Mouse (Mus musculus): ENCODE measurements around the gene Ebpl. TPM values are rescaled to one million over a fixed set of nuclear protein-coding genes. Genes with fewer than 3 reads are reported as not detected.
A peak's percentile ranks its signal among the peaks of the same experiment; 100 is the strongest.

Ebpl gene
- 2.9 TPM in 1 of 2 replicates, not detected in the other for total RNA-seq (2015; ENCODE audit: low replicate concordance)
- 0.26 and 0.30 TPM in 2 replicates for total RNA-seq (2017; ENCODE audit: low replicate concordance)

DNA sequence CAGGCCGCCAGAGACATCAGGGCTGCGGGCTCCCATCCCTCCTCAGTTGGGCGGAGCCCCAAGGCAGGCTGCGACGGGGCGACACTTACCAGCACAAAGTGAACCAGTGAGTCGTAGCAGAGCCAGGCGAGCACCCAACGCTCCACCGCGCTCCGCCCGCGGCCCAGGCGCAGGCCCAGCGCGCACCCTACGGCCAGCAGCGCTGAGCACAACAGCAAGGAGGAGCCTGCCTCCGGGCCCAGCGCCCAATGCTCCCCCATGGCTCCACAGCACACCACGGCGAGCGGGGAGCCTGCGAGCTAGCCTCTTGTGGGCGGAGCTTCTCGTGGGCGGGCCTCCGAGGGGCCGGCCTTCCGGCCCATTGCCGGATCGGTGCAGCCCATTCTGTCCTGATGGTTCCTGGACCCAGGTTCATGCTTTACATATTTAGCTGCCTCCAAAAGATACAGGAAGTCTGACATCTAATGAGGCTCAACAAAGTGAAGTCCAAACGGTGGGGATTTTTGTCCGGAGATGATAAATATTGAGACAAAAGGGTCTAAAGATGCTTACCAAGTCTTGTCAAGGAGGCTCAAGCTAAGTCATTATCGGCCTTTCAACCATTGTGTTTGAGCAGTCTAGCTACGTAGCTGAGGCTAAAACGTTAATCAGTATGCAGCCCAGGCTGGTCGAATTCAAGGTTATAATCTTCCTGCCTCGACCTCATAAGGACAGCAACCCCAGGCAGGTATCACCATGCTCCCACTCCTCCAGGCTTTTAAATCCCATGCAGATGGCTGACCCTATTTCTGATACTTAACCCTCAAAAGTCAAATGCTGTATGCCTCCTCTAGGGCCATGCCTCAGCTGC lies at the start of gene Ebpl:
TSS of gene Ebpl (minus strand) at position 309 of the 850 bp plus-strand sequence.
- peak; percentile 97 for ATAC-seq (replicated peaks; ENCODE audit: low FRiP score, poor library complexity, severe bottlenecking)

DNA sequence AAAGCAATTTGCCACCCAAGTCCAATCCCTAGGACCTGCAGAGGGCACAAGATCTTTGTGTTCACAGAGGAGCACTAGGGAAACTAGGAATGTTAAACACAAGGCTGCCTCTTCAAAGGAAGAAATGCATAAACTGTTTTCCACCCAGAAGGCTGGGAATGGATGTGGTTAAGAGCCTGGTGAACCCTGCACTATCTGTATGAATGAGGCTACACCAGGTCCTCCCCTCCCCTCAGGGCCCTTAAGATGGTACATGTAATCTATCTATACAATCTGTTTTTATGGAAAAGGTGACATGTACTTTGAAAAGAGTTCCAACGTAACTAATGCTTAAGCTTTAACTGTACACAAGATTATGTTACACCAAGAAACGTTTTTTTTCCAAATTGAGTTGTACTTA lies 49.8 kb upstream of the Ebpl start:
- no peak for ATAC-seq (replicated peaks; ENCODE audit: low FRiP score, poor library complexity, severe bottlenecking)

DNA sequence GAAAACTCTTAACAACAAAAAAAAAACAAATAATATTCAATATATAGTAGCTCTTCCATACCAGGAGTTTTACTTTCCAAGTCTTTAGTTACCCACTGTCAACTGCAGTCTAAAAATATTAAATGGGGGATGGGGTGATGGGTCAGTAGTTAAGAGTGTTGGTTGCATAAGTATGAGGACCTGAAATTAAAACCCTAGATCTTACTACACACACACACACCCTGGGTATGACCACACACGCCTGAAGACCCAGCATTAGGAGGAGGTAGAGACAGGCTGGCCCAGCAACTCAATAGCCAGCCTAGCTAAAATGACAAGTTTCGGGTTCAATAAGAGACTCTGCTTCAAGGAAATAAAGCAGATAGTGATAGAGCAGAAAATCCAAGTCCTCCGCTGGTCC lies 46.8 kb upstream of the Ebpl start:
- no peak for ATAC-seq (replicated peaks; ENCODE audit: low FRiP score, poor library complexity, severe bottlenecking)

DNA sequence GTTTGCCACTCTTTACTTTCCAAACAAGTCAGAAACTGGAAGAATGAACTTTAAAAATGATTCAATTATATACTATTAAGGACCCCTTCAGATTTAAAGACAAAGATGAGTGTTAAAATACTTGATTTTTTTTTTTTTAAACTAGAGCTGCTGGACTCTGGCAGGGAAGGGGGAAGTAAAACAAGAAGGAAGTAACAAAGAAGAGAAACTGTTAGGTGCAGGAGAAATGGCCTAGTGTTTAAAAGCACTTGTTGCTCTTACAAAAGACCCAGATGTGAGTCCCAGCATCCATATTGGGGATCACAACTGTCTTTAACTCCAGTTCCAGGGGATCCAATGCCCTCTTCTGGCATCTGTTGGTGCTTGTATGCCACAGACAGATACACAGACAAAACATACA lies 45.5 kb upstream of the Ebpl start:
- ATAC-seq (replicated peaks; ENCODE audit: low FRiP score, poor library complexity, severe bottlenecking) = no peak

DNA sequence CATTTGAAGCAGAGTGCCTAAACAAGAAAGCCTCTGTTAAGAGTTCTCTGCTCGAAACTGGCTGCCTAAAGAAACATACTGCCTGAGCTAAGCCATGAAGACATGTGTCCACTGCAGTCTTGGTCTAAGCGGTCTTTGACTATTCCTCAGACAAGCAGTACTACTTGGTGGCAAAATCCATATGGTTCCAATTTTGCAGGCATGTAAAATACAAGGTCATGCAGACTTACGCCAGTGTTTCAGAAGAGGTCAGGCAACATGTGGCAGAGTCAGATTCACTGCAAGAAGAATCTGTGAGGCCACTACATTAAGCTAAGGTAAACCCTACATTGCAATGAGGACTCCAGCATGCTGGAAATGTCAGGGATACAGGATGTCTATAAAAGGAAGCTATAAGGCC lies 44.7 kb upstream of the Ebpl start:
- ATAC-seq (replicated peaks; ENCODE audit: low FRiP score, poor library complexity, severe bottlenecking) = no peak

DNA sequence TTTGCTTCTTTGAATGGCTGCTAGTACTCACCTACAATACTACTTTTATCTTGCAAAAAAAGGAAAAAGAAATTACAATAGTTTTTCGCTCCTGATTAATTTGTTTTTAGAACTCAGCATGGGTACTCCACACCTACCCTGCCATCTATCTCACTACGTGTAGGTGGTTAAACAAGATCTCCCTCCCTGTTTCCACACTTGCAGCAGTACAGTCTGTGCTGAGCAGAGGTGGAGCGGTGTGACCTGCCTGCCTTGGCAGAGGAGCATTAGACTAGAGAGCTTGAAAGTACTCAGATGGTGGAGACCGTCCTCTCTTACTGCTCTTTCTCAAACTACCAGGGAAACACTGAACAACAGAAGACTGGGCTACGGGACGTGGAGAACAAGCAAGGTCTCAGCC lies 34.5 kb upstream of the Ebpl start:
- no peak for ATAC-seq (replicated peaks; ENCODE audit: low FRiP score, poor library complexity, severe bottlenecking)

DNA sequence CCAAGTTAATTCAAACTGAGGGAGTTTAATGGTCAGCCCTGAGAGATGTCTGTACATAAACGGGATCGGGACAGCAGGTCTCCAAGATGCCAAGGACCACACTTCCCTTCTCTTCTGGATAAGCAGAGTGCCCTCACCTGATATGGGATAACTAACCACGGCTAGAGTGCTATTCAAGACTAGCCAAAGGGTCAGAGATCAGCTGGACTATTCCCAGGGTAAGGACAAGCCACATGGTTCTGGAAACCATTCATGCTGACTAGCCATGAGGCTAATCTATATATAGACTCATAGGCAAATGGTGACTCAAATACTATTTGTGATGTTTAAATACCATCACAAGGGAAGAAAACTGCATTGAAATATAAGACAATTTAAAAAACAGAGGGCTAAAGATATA lies 30.3 kb upstream of the Ebpl start:
- no peak for ATAC-seq (replicated peaks; ENCODE audit: low FRiP score, poor library complexity, severe bottlenecking)

DNA sequence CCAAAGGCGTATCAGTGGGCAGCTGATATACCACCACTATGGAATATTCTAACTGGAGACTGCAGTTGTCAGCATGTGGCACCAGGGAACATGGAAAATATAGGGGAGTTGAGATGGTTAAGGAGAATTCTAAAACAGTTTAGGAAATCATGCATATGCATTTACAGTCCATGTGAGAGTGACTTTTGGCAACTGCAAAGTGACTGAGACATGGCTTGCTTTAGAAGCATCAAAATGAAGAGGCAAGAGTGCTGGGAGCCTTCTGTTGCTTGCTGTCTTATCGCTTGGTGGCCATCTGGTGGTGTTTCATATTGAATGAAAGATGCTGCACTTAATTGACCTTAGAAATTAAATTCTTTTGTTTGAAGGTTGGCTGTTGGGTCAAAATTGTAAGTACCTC lies 7.1 kb upstream of the Ebpl start:
- ATAC-seq (replicated peaks; ENCODE audit: low FRiP score, poor library complexity, severe bottlenecking) = no peak

DNA sequence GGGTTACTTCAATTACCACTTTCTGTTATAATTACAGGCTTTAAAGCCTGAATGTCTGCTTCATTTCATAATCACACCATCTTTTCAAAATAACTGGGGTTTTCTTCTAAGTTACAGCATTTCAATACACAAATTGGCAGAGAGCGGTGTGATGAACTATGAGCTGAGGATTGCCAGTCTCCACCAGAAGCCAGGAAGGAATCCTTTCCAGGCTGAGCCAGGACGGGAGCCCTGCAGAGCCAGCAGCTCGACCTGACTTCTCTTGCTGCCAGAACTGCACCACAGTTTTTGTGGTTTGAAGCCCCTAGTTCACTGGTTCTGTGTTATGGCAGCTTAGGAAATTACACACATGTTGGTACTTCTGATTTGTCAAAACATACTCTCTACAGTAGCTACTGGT lies 4.4 kb upstream of the Ebpl start:
- no peak for ATAC-seq (replicated peaks; ENCODE audit: low FRiP score, poor library complexity, severe bottlenecking)

DNA sequence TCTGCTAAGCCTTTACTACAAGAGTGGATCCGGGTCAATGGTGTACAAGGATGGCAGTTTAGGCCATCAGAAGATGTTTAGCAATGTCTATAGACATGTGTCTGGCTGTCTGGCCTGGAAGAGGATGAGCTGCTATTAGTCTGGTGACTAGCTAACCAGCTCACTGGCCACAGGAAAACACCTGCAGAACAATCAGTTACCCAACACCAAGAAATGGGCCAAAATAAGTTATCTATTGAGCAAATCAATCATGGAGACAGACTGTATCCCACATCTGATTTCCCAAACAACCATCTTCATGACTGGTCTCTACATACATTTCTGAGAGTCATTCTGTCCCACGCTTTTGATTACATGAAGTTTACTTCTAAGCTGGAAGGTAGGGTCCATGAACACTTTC lies 3.5 kb upstream of the Ebpl start:
- no peak for ATAC-seq (replicated peaks; ENCODE audit: low FRiP score, poor library complexity, severe bottlenecking)

DNA sequence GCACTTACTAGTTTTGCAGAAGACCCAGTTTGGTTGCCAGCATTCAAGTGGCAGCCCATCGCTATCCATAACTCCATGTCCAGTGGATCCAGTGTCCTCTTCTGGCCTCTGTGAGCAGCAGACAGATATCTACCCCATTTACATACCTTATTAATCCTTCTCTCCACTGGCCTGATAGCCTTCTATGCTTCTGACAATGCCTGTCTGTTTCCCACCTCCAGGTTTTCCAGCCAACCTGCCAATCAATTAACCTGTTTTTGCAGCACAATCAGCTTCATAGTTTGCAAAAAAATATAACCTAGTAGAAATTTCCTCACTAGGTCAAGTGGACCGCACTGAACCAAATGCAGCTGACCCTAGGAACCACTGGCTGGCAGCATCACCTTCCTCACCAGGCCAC lies 2.0 kb upstream of the Ebpl start:
- no peak for ATAC-seq (replicated peaks; ENCODE audit: low FRiP score, poor library complexity, severe bottlenecking)

DNA sequence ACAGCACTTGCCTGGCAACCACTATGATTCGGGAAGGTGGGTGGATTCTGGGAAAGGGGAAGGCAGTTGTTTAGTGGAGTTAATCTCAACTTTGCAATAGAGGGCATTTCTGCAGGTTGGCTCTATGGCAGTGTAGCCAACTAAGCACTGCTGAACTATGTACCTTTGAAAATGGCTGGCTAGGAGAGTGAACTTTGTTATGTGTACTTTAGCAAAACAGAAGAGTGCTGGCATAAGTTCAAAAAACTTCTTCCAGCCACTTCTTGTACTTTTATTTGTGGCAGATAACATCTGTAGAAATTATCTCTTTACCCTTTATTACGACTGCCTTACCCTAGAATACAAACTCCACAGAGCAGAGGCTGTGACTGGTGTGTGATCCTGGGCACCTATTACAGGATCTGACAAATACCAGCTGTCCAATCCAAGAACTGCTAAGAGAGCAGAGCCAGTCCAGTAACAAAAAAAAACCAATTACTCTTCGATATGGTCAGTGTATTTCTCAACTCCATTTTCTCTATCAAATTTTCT lies 807 bp upstream of the Ebpl start:
- ATAC-seq (replicated peaks; ENCODE audit: low FRiP score, poor library complexity, severe bottlenecking) = no peak

DNA sequence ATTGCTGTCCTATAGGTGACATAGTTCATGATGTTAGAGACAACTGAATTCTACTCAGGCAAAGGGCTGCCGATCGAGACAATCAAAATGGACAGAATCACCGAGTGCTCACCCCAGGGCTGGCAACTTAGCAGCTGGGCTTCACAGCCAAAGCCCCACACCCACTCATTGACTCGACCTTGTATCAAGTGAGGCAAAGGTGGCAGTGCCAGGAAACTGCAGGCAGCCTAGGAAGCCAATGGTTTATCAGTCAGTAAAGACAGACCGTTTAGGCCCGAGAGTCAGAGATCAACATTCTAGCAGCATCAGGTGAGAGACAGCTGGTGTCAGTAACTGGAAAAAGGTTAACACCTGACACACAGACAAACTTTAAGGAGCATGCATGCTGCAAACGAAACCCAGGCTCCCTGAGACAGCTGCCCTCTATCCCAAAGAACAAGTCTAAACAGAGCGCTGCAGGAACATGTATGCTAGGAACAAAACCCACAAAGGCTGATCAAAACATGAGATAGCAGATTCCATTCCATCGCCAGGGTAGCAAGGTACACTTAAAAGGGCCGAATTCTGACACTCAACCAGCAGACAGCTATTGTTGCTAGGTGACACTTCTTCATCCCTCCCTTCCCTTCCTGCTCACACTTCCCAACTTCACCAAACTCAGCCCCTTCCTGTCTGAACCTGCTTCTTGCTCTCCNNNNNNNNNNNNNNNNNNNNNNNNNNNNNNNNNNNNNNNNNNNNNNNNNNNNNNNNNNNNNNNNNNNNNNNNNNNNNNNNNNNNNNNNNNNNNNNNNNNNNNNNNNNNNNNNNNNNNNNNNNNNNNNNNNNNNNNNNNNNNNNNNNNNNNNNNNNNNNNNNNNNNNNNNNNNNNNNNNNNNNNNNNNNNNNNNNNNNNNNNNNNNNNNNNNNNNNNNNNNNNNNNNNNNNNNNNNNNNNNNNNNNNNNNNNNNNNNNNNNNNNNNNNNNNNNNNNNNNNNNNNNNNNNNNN lies 5.7 kb downstream of the Ebpl start:
- ATAC-seq (replicated peaks; ENCODE audit: low FRiP score, poor library complexity, severe bottlenecking) = no peak

DNA sequence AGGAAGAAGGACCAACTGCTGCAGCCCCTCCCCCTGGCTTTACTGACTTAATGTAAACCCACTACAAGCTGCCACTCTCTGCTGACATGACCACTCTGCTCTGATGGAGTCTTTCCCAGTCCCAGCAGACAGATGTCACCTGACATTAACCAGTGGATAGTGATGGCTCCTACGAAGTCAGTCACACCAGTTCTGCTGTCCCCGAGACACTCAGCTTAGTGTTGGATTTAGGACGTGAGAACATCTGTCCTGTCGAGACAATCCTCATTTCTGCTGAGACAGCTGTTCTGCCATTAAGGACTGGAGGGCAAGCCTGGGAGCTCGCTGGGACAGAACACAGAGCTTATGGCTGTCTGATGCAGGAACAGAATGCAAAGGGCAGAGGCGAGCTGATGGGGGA lies 9.4 kb downstream of the Ebpl start:
- ATAC-seq (replicated peaks; ENCODE audit: low FRiP score, poor library complexity, severe bottlenecking) = no peak

DNA sequence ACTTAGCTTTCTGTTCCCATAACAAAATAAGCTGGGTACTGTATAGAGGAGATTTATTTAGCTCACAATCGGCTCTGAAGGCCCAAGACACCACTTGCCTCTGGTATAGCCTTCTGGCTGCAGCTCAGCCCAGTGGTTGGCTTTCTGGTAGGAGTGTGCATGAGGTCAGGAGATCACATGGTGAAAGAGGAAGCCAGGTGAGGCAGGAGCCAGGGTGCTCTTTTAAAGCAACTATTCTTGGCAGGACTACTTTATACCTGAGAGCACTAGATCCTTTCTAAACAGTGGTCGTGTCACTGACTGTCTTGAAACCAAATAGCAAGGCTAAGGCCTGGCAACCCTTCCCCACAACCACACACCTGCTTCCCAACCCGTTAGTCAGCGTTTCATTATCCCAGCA lies 10.4 kb downstream of the Ebpl start:
- no peak for ATAC-seq (replicated peaks; ENCODE audit: low FRiP score, poor library complexity, severe bottlenecking)

DNA sequence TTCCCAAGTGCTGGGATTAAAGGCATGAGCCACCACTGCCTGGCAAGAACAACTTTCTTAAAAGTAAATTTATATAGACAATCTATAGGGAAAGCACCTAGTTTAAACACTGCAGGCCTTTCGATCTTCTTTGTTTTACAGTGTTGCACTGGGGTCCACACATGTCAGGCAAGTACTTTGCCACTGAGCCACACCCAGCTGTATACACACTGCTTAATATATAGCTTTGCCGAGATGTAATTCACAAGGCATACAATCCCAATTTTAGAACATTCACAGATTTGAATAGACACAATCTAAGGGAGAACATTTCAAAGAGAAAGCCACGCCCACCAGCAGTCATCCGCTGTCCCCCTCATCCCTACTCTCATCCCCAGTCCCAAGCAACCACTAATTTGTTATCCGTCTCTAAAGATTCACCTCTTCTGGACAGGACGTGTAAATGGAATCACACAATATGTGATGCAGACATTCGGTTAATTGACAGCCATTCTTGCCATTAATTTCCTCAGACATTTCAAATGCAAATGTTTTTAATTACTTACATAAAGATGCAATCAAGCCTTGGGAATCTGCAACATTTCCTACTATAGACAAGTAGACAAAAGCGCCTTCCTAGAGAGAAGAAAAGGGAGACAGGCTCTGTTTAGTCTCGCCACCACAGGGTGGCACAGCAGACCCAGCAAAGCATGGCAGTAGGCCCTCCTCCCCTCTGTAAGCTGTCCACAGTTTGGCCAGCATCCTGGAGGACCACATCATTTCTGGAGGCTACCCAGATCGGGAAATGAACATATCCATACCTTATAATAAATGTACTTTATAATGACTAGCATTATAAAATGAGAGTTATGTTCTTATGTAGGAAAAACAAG lies 13.2 kb downstream of the Ebpl start:
- no peak for ATAC-seq (replicated peaks; ENCODE audit: low FRiP score, poor library complexity, severe bottlenecking)

DNA sequence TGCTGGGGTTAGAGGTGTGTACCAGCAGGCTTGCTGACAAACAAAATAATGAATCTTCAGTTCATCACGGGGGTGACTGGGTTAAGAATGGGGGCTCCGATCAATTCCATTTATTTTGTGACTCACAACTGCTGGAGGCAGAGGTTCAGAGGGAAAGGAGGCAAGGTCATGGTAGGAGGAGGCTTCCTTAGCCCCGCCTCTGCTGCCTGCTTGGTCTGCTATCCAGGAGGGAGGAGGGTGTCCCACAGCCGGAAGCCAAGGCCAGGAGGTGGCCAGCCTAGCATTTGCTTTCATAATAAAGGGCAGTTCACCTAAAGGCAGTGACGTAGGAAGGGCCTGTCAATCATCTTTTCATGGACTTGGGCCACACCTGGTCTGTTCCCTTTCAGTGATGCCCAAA lies 15.6 kb downstream of the Ebpl start:
- no peak for ATAC-seq (replicated peaks; ENCODE audit: low FRiP score, poor library complexity, severe bottlenecking)

DNA sequence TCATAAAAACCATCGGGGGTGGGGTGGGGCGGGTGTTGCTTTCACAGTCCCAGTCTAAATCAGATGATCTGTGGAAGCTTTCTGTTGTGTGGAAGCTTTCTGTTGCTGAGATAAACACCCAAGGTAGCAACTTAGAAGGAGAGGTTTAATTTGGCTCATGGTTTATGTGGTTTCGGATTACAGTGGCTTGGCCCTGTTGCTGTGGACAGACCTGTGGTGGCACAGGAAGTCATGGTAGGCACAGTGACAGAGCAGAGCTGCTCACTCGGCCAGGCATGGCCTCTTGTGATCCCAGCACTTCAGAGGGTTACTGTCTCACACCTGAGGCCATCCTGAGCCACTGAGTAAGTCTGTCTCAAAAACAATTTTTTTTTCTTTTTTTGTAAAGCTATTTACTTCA lies 20.9 kb downstream of the Ebpl start:
- no peak for ATAC-seq (replicated peaks; ENCODE audit: low FRiP score, poor library complexity, severe bottlenecking)

DNA sequence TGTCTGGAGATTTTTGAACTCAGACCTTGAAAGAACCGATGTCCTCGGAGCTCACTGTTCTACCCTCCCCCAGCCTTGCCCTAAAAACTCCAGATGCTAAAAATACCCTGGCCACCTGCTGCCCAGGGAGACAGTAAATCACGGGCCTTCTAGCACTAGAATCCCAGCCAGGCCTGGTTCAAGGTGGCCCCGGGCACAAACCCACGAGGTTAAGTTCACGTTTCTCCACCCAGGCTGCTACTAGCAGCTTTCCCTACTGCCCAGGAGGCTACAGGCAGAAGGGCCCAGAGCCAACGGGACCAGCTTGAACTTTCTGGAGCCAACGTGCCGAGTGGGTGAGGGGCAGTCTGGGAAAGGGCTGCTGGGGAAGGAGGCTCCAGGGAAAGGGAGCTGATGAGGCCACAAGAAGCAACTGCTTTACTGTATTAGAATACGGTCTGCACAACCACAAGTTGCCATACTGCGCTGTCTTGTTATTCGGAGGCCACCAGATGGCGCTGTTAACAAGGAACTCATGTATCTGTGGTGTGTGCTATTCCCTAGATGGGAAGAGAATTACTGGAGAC lies 29.2 kb downstream of the Ebpl start:
- ATAC-seq (replicated peaks; ENCODE audit: low FRiP score, poor library complexity, severe bottlenecking) = peak; percentile 81
